Mouse (Mus musculus) ovary, postnatal 14 days (tissue): ENCODE data around the gene Mapk1.

Experiments
- DNase-seq: peaks from one replicate; pipeline ENCODE4 v3.0.0; 2022; ENCODE audit warnings: low spot score

Mapk1 gene

GRCm38 (mm10) chr16:17015853-17016230 lies 32.7 kb downstream of the Mapk1 start:
- DNase-seq = no peak

GRCm38 (mm10) chr16:17018071-17018470 lies 34.9 kb downstream of the Mapk1 start:
- DNase-seq = no peak

- no peak for DNase-seq
Measured at GRCm38 (mm10) chr16:17024469-17025148, 41.4 kb downstream of the Mapk1 start.

- DNase-seq = no peak
Measured at GRCm38 (mm10) chr16:17029971-17030695, 47.0 kb downstream of the Mapk1 start.

GRCm38 (mm10) chr16:17033754-17034153 lies 50.6 kb downstream of the Mapk1 start:
- no peak for DNase-seq

- no peak for DNase-seq
Measured at GRCm38 (mm10) chr16:17040716-17041115, 57.5 kb downstream of the Mapk1 start.

GRCm38 (mm10) chr16:17041417-17041816 lies 58.2 kb downstream of the Mapk1 start:
- DNase-seq = no peak

GRCm38 (mm10) chr16:17044320-17044719 lies 61.1 kb downstream of the Mapk1 start:
- no peak for DNase-seq

- DNase-seq = no peak
Measured at GRCm38 (mm10) chr16:17045287-17045686, 62.1 kb downstream of the Mapk1 start.

GRCm38 (mm10) chr16:17049886-17050285 lies 66.7 kb downstream of the Mapk1 start:
- no peak for DNase-seq

- DNase-seq = no peak
Measured at GRCm38 (mm10) chr16:17052087-17052486, 68.9 kb downstream of the Mapk1 start.

GRCm38 (mm10) chr16:17053903-17054302 lies 70.7 kb downstream of the Mapk1 start:
- DNase-seq = no peak

GRCm38 (mm10) chr16:17055584-17055983 lies 72.4 kb downstream of the Mapk1 start:
- no peak for DNase-seq

- DNase-seq = no peak
Measured at GRCm38 (mm10) chr16:17062338-17062737, 79.2 kb downstream of the Mapk1 start.

- DNase-seq = no peak
Measured at GRCm38 (mm10) chr16:17067552-17067951, 84.4 kb downstream of the Mapk1 start.

- DNase-seq = peak; percentile 76
Measured at GRCm38 (mm10) chr16:17069511-17070443, 86.6 kb downstream of the Mapk1 start, which contains the start of gene Ypel1. Gene Ypel1, plus strand, starts transcription at chr16:17069696.

GRCm38 (mm10) chr16:17070716-17071115 lies 87.5 kb downstream of the Mapk1 start:
- DNase-seq = no peak

- no peak for DNase-seq
Measured at GRCm38 (mm10) chr16:17073000-17073399, 89.8 kb downstream of the Mapk1 start.

- DNase-seq = no peak
Measured at GRCm38 (mm10) chr16:17076301-17076700, 93.1 kb downstream of the Mapk1 start.

- no peak for DNase-seq
Measured at GRCm38 (mm10) chr16:17076869-17077268, 93.7 kb downstream of the Mapk1 start.

GRCm38 (mm10) chr16:17078101-17078500 lies 94.9 kb downstream of the Mapk1 start:
- no peak for DNase-seq

- DNase-seq = no peak
Measured at GRCm38 (mm10) chr16:17082121-17082792, 99.1 kb downstream of the Mapk1 start.
